Mouse (Mus musculus) C2C12 (cell line): ENCODE measurements at regions not wholly inside any gene's neighbourhood (a gene's known extent, or its start where the extent isn't known, plus 50 kb on each side); places are given as distances from the start of the nearest gene placed in this dataset.

ENCODE experiments used
- H3K27me3 ChIP-seq: one replicate; pipeline ENCODE4 v1.6.1; 2011; ENCODE audit not compliant: control insufficient read depth, insufficient read depth, insufficient read length
- H3K36me3 ChIP-seq: one replicate; pipeline ENCODE4 v1.6.1; 2011; ENCODE audit not compliant: control insufficient read depth, insufficient read depth
- H3K4me3 ChIP-seq: one replicate; pipeline ENCODE4 v1.5.1; 2011; ENCODE audit warnings: mild to moderate bottlenecking, control low read depth; ENCODE audit not compliant: poor library complexity, insufficient read depth, severe bottlenecking
- H3K79me2 ChIP-seq: one replicate; pipeline ENCODE4 v1.6.1; 2011; ENCODE audit not compliant: control insufficient read depth, insufficient read depth
- H3K79me3 ChIP-seq: one replicate; pipeline ENCODE4 v1.6.1; 2011; ENCODE audit warnings: low read depth, control low read depth
- H3ac ChIP-seq: one replicate; pipeline ENCODE3; 2011; ENCODE audit warnings: low read depth; ENCODE audit not compliant: control insufficient read depth, insufficient read length
- CEBPB ChIP-seq: IDR thresholded peaks from one replicate; pipeline ENCODE4 v1.6.1; 2011; ENCODE audit warnings: low read depth, mild to moderate bottlenecking, control low read depth, moderate library complexity
- CTCF ChIP-seq: IDR thresholded peaks from one replicate; pipeline ENCODE4 v1.5.1; 2011; ENCODE audit not compliant: control insufficient read depth, insufficient read depth, insufficient read length
- FOSL1 ChIP-seq: IDR thresholded peaks from one replicate; pipeline ENCODE4 v1.8.0; 2011; ENCODE audit warnings: mild to moderate bottlenecking, low read length; ENCODE audit not compliant: poor library complexity, insufficient read depth, severe bottlenecking
- MAX ChIP-seq: IDR thresholded peaks from one replicate; pipeline ENCODE4 v1.6.1; 2011; ENCODE audit warnings: mild to moderate bottlenecking, control low read depth
- MYOD1 ChIP-seq: IDR thresholded peaks from one replicate; pipeline ENCODE4 v1.6.1; 2011; ENCODE audit warnings: low read depth; ENCODE audit not compliant: control insufficient read depth, insufficient read length
- MYOG ChIP-seq: IDR thresholded peaks from one replicate; pipeline ENCODE4 v1.6.1; 2011; ENCODE audit not compliant: control insufficient read depth, insufficient read length; ENCODE audit errors: extremely low read depth
- USF1 ChIP-seq: IDR thresholded peaks from one replicate; pipeline ENCODE4 v1.6.1; 2011; ENCODE audit warnings: low read depth, mild to moderate bottlenecking, control low read depth, moderate library complexity

DNA sequence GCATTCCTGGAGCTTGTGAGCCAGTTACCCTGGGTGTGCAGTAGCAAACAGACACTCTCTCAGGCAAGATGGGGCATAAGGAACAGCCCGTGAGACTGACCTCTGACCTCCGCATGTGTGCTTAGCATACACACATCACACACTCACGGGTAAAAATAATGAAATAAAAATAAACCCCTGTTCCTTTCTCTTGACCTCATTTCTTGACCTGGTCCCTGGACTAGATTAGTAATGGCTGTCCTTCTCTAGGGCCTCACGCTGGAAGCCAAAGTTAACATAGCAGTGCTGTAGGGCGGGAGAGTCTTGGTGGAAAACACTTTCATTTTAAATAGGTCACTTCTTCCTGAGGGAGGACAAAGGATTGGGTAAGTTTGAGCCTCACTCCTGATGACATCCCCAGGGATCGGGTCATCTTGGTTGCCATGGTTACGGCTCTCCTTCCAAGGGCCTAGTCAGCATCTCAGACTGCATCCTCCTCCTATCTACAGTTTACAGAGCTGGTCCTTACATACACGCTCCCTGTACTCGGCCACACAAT lies 59.4 kb upstream of the Errfi1 start:
- Histone ChIP-seq H3ac (no peak overlapping the region), H3K36me3 (no peaks in the 10 kb centered on the region), H3K4me3 (no peak overlapping the region), H3K79me2 (no peaks in the 10 kb centered on the region), H3K27me3 (no peaks in the 10 kb centered on the region), H3K79me3 (no peaks in the 10 kb centered on the region)
- no peak for TF ChIP-seq CEBPB
- no peak for TF ChIP-seq USF1
- TF ChIP-seq FOSL1: no peak
- TF ChIP-seq CTCF: no peak
- no peak for TF ChIP-seq MYOG
- TF ChIP-seq MYOD1: no peak
- no peak for TF ChIP-seq MAX

DNA sequence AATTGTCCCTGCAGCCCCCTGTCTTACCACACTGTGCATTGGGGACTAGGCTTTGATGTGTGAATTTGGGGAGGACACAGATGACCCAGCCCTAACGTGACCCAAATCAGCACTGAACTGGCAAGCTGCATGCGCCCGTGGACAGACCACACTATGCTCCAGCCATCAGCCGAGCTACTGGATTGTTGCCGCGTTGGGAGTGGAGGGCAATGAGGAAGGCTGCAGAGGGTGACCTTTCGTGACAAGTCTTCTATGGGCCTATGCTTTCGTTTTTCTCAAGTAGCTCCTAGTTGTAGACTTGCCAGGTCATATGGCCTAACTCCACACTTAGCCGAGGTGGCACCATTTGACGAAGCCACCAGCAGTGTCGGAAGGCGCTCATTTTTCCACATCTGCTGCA lies 60.6 kb upstream of the Errfi1 start:
- no peaks in the 10 kb centered on the region for H3K27me3 ChIP-seq
- H3K79me3 ChIP-seq: no peaks in the 10 kb centered on the region
- no peak overlapping the region for H3ac ChIP-seq
- no peaks in the 10 kb centered on the region for H3K36me3 ChIP-seq
- no peaks in the 10 kb centered on the region for H3K79me2 ChIP-seq
- no peak overlapping the region for H3K4me3 ChIP-seq
- TF ChIP-seq MYOD1 (no peak), CEBPB (no peak), MAX (no peak), MYOG (no peak), FOSL1 (no peak), CTCF (no peak), USF1 (no peak)

DNA sequence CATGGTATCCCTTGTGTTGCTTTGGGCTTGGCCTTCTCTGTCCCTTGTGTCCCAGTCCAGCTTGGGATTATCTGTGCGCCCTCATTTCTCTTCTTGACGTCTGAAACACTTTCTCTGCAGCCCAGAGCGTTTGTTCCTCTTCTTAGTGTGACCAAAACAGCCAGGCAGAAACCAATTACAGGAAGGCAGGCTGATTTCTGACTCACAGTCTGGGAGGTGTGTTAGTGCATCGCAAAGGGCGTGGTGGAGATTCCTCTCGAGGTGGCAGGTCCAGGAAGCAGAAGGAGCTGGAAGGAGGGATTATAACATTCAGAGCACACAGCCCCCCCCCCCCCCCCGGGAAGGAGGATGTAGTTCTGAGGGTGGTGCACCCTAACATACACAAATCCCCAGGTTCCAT lies 64.6 kb upstream of the Errfi1 start:
- H3K79me3 ChIP-seq: no peaks in the 10 kb centered on the region
- no peaks in the 10 kb centered on the region for H3K27me3 ChIP-seq
- no peak overlapping the region for H3K4me3 ChIP-seq
- TF ChIP-seq MAX (no peak), CEBPB (no peak), USF1 (no peak), MYOG (no peak), MYOD1 (no peak), CTCF (no peak), FOSL1 (no peak)
- H3K36me3 ChIP-seq: no peaks in the 10 kb centered on the region
- H3K79me2 ChIP-seq: no peaks in the 10 kb centered on the region
- no peak overlapping the region for H3ac ChIP-seq

DNA sequence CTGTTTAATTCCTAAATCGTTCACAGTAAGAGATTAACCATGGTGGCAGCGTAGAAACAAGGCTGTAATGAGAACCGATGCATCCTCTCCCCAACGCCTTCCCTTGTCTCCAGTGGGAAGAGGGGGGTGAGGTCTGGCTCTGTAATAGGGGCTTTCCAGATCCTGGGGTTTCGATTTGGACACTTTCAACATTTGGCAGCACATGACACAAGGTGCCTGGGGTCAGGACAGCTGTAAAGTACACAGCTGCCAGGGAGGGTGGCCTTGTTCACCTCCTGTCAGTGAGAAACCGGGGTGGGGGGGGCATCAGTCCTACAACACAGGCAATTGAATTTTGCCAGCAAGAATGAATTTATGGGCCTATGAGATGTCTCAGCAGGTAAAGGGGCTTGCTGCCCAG lies 66.6 kb upstream of the Errfi1 start:
- no peak overlapping the region for H3K4me3 ChIP-seq
- no peaks in the 10 kb centered on the region for H3K27me3 ChIP-seq
- H3ac ChIP-seq: no peak overlapping the region
- TF ChIP-seq FOSL1 (no peak), MYOG (no peak), USF1 (peak; percentile 13), CTCF (no peak), MAX (no peak)
- no peaks in the 10 kb centered on the region for H3K79me3 ChIP-seq
- no peaks in the 10 kb centered on the region for H3K79me2 ChIP-seq
- H3K36me3 ChIP-seq: no peaks in the 10 kb centered on the region

DNA sequence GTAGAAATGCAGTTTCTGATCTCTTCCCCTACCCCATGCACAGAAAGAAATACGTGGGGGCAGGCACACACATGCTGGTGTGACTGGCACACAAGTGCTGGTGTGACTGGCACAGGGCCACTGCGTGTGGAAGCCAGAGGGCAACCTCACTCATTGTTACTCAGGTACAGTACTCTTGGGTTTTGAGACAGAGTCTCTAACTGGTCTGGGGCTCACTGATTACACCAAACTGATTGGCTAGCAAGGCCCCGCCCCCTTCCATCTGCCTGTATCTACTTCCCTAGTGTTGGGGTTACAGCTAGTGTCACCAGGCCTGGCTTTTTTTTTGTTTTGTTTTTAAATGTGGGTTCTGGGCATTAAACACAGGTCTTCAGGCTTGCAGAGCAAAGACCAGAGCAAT lies 67.1 kb upstream of the Errfi1 start:
- no peaks in the 10 kb centered on the region for H3K79me3 ChIP-seq
- no peaks in the 10 kb centered on the region for H3K27me3 ChIP-seq
- H3ac ChIP-seq: no peak overlapping the region
- no peaks in the 10 kb centered on the region for H3K36me3 ChIP-seq
- TF ChIP-seq MYOD1 (no peak), MYOG (no peak), USF1 (no peak), CTCF (no peak), CEBPB (no peak), MAX (no peak), FOSL1 (no peak)
- no peaks in the 10 kb centered on the region for H3K79me2 ChIP-seq
- no peak overlapping the region for H3K4me3 ChIP-seq
